Mouse (Mus musculus): ENCODE data around the gene Srpr.

Srpr gene

GRCm38 (mm10) chr9:35199772-35200471 lies at the start of gene Srpr, which contains the start of gene Tirap:
Srpr (plus strand) TSS chr9:35200175.
Tirap (minus strand) TSS chr9:35200291.
- DNase-seq = peak; percentile 86 to 93

GRCm38 (mm10) chr9:35152923-35153322 lies 47.1 kb upstream of the Srpr start:
- DNase-seq = no peak

GRCm38 (mm10) chr9:35156002-35156710 lies 43.8 kb upstream of the Srpr start:
- DNase-seq = no peak

- DNase-seq = no peak
These were observed 43.1 kb upstream of the Srpr start for GRCm38 (mm10) chr9:35156862-35157261.

GRCm38 (mm10) chr9:35158477-35158876 lies 41.5 kb upstream of the Srpr start:
- DNase-seq = no peak

GRCm38 (mm10) chr9:35160662-35161061 lies 39.3 kb upstream of the Srpr start:
- no peak for DNase-seq

GRCm38 (mm10) chr9:35161721-35162120 lies 38.3 kb upstream of the Srpr start:
- DNase-seq = no peak

- peak; percentile 37 to 50 for DNase-seq
These were observed 36.8 kb upstream of the Srpr start for GRCm38 (mm10) chr9:35163011-35163690.

- DNase-seq = no peak
These were observed 35.7 kb upstream of the Srpr start for GRCm38 (mm10) chr9:35164142-35164874.

GRCm38 (mm10) chr9:35166144-35166797 lies 33.7 kb upstream of the Srpr start:
- peak in 1 of 2 experiments; percentile 45 for DNase-seq

- DNase-seq = peak; percentile 79 to 86
These were observed 33.0 kb upstream of the Srpr start for GRCm38 (mm10) chr9:35166798-35167635.

- DNase-seq = no peak
These were observed 29.9 kb upstream of the Srpr start for GRCm38 (mm10) chr9:35170071-35170470.

GRCm38 (mm10) chr9:35173331-35173730 lies 26.6 kb upstream of the Srpr start:
- no peak for DNase-seq

- DNase-seq = peak; percentile 93
These were observed 24.5 kb upstream of the Srpr start, which contains the start of gene Dcps for GRCm38 (mm10) chr9:35175251-35176123. Dcps (minus strand) TSS chr9:35176061.

GRCm38 (mm10) chr9:35176124-35176659 lies 23.8 kb upstream of the Srpr start:
- no peak for DNase-seq

GRCm38 (mm10) chr9:35182832-35183231 lies 17.1 kb upstream of the Srpr start:
- DNase-seq = no peak

GRCm38 (mm10) chr9:35183359-35183758 lies 16.6 kb upstream of the Srpr start:
- DNase-seq = no peak

GRCm38 (mm10) chr9:35186430-35186829 lies 13.5 kb upstream of the Srpr start:
- DNase-seq = no peak

GRCm38 (mm10) chr9:35187351-35187903 lies 12.5 kb upstream of the Srpr start:
- no peak for DNase-seq

- DNase-seq = peak; percentile 23 to 30
These were observed 11.3 kb upstream of the Srpr start for GRCm38 (mm10) chr9:35188700-35189099.

Measured in kidney, adult 8-10 months (tissue).